Mouse (Mus musculus) neutrophil, adult 5-6 weeks (primary cell): ENCODE results near the gene Vsnl1. TPM values are rescaled to one million over a fixed set of nuclear protein-coding genes. Genes with fewer than 3 reads are reported as not detected.

Source experiments
- ATAC-seq: fragments of 151-379, 151-347 bp; 2 replicates; pipeline ENCODE4 v1.8.0; 2017; ENCODE audit warnings: mild to moderate bottlenecking, moderate TSS enrichment; ENCODE audit not compliant: insufficient number of reproducible peaks, poor library complexity, low FRiP score, severe bottlenecking; ENCODE audit errors: extremely low read depth
- total RNA-seq: library from RNA; stranded (forward); fragments of 200-1000 nt; gene quantifications from 2 replicates; pipeline ENCODE4 v1.2.3, GENCODE M21; 2017

The Vsnl1 gene
- total RNA-seq = not detected in 2 replicates

DNA sequence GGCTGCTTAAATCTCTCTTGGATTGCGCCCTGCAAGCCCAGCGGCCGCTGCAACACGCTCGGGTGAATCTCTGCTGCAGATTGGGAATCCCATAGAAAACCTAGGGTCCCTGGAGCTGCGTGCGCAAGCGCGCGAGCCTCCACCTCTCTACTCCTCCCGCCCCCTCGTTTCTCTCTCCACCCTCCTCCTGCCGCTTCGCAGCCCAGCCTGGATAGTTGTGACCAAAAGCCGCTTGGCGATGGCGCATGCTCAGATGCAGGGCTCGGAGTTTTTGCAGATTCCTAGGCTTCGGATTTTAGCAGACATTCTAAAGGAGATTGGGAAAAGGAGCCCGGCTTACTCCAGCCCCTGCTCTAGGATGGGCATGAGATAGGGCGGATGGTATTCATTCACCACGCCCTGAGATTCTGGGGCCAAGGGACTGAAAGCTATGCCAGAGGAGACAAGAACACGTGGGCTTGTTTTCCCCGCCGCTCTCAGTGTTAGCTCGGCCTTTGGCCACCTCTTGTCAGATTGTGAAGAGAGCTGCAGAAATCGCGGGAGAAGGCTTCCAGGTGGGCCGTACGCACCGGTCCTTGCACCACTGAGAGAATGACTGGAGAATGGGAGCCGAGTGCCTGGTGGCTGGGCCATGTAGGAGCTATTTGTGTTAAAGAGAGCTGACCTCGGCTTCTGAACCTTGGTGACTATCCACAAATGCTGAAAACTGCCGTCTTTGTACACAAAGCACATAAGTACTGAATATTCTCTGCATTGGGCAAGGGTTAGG, at the start of gene Vsnl1:
TSS of gene Vsnl1 (minus strand) at position 117 of the 769 bp plus-strand sequence.
- no peak for ATAC-seq

DNA sequence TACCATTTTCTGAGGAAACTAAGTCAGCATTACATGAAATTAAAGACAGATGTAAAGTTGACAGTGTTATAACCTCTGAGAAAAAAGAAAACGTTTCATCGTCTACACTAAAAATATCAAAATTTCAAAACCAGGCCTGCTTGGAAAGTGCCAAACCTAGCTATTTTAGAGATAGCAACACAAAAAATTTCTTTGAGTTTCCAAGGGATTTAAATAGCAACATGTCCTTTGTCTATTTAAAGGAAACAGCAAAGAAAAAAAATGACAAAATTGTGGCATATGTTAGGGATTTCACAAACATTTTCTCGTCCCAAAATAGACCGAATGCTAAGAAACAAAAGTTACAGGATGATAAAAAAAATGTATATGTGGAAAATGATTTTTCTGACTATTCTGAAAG, 20.2 kb upstream of the Vsnl1 start:
- no peak for ATAC-seq

DNA sequence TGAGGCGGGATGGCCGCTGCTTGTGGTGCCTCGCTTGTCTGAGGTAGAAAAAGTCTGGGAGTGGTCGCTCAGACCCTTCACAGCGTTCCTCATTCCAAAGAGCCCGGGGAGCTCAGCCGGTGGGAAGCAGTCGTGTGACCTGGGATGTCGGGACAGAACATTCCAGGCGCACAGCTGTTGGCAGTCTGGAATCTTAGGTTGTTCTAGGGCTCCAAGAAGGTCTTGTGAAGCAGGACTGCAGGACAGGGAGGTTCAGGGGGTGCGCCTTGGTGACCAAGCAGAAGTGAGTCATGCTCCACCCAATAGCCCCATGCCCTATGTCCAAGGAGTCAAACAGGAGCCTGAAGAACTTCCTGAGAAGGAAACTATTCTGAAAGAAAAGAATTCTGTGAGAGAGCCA, 19.8 kb upstream of the Vsnl1 start:
- no peak for ATAC-seq

DNA sequence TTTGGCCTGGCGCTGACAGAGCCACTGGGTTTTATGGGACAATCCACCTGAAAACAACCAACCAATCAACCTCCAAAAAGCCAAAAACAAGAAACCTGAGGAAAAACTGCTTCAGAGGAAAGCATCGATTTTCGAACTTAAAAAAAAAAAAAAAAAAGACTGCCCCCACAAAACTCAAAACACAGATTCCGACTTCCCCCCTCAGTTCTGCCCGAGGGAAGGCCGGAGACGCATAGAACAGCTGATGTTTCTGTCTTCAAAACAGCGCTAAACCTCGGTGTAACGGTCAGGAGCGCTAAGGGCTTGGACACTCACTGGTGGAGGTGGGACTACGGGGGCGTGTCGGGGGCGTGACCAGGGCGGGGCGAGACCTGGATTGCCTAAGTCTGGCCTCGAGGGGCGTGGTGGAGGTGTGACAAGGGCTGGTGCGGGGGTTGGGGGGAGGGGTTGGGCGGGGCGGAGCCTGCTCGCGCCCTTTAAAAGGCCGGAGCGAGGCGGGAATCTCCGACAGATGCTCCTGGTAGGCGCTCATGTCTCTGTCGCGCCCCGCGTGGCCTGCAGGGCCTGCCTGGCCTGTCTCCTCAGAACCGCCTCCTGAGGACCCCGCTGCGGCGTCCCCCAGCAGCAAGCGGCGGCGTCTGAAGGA, 19.3 kb upstream of the Vsnl1 start, which contains the start of gene Rad51ap2:
TSS of gene Rad51ap2 (plus strand) at position 531 of the 646 bp plus-strand sequence.
- no peak for ATAC-seq

DNA sequence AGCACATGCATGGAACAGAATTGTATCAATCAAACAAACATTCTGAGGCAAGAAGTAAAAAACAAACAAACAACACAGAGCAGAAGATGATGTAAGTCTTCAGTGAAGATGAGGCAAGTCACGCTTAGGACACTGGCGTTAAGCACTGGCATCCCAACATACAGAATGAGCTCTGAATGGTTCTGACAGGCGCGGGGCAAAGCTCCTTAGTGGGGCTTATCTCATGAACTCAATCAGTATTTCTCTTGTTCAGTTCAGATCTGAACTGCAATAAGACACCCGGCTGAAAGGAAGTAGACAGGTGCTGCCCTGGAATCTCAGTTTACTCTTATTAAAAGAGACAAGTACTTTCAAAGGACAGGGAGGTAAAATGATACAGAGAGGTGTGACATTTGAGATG, 17.7 kb upstream of the Vsnl1 start:
- no peak for ATAC-seq

DNA sequence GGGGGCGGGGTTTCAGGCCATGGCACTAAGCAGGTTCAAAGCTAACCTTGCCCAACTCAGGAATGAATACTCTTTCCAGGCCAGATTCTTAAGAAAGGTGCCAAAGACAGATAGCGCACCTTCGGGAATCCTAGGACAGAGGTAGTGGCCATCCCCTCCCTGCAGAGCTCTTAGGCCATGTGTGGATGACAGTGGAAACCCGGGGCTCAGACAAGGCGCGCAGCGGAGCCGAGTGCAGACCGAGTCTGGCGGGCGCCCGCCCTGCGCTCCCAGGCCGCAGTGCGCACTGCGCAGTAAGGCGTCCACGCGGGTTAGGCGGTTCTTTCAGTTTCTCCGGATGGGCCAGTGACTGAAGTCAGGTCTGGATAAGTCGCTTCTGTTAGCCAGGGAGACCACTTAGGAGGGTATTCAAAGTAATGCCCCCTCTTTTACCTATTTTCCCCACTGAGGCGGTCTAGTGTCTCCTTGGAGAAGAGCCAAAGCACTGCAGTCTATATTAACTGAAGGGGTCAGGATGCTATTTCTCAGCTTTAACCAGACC, 1.6 kb upstream of the Vsnl1 start:
- no peak for ATAC-seq

DNA sequence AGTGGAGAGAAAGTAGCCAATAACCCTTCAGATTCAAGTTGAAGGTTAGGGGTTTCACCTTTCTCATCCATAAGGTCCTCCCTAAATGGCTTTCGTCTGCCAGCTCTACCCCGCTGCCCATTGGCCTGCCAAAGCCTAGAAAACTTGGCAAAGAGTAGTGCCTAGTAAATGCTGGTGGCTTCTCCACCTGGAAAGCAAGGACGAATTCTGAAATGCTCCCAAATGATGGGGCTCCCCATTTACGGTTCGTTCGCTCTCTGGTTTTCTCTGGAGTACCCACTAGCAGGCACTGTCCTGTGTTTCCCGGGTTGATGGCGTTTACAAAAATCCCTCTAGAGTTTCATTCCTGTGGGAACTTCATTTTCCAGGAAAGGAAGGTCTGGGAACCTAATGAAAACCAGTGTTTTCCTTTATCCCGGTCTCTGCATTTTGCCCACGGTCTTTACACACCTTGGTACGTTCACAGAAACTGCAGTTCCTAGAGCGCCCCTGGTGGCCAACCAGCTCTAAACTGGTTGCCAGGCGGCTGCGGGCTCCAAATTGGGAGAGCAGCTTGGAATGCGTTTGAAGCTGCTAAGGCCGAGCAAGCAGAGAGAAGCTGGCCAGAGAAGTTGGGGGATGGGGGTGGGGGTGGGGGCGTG, 973 bp upstream of the Vsnl1 start:
- no peak for ATAC-seq

DNA sequence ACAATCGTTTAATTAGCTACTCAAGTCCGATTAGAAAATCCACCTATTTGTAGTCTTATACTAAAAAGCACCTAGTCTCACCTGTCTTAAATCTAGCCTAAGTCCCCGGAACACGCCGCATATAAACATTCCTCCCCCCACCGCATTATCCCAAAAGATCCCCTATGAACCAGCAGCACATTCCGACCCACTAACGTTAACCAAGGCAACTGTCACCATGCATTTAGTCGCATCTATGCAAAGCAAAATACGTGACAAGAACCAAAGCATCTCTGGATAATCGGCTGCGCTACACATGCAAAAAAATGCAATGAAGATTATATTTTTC, 426 bp downstream of the Vsnl1 start:
- ATAC-seq = no peak

DNA sequence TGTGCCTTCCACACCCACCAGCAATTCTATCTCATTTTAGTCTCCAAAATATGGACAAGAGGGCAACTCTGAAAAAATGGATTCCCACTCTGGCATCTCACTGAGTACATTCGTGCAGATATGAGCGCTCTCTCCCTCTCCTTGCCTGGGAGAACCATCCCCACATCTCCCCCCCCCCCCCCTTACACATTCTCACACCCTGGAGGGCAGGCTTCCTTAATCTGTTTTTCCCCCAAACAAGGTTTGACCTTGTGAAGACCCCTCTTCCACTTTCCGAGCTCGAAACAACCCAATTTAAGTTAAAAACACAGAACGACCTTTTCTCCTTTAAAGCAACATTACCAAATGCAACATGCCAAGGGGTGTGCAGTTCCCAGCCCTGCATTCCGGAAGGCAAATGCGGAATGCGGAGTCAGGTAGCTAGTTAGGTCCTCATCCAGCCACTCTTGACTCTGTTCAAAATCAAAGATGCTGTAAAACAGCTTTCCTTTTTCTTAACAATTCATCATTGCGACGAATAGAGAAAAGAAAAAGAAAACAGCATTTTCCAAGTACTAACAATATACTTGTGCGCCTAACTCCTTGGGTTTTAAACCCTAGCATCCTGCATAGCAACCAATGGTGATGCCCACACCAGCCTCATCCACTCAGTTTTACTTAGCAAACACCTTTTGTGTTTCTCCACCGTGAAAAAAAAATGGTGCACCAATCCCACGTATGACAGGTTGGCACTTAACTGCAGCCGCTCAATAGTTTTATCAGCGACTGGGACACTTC, 979 bp downstream of the Vsnl1 start:
- ATAC-seq = no peak

DNA sequence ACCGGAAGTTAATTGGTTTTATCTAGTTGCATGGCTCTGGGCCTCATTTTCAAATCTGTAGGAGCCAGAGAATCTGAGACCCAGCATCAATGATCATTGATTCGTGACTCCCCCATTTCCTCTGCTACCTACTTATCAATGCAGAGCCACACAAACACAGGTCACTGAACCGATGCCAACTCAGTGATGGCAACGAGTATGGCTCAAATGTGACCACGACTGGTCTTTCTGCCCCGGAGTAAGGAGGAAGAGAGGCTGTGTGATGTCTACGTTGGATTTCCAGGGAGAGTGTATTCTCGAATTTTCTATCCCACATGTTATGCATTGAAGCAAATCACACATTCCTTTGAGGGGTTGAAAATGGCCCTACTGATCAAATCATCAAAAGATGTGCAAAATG, 2.0 kb downstream of the Vsnl1 start:
- ATAC-seq = no peak

DNA sequence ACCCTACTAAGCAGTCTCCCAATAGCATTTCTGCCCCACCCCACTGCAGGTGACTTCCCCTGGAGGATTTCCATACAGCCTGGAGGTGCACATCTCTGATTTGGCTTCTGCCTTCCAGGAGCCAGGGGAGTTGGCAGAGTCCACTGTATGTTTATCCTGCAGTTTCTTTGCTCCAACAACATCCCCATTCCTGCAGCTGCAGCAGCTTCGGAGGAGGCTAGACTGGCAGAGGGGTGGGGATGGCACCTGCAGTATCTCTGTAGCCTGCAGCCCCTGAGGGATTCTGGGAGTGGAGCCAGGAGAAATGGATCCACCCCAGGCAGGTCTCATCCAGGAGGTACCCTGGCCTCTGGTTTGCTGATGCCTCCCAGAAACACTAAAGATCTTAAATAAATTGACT, 2.7 kb downstream of the Vsnl1 start:
- ATAC-seq = no peak

DNA sequence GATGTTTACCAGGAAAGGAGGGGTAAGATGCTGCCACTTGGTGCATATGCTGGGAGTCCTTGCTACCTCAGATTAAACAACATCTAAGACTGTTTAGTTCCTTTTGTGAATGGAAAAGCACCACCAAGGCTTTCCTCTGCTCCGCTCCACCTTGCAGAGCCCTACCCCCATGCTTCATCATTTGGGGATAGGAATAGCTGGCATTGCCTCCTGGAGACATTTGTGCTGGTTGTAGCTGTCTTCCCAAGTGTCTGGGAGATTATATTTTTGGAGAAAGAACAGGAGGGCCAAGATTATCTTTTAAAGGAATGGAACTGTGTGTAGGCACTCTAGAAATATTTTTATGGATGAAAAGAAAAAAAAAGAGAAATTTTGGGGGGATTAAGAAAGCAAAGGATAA, 3.3 kb downstream of the Vsnl1 start:
- ATAC-seq = no peak

DNA sequence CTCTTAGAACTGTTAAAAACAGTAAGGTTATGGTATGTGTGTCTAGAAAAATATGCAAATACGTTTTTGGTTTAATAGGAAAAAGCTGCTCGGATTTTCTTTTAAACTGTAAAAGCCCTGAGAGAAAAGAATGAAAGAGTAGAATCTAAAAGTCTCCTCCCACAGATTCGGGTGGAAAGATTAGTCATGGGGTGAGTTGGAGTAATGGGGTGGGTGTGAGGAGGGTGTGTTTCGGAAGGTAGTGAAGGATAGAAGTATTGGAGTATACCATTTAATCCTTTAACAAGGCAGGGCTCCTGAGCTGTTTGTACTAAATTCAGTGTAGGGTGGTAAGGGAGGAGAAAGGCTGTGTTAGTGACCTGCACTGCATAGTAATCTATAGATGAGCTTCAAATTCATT, 9.0 kb downstream of the Vsnl1 start:
- ATAC-seq = no peak

DNA sequence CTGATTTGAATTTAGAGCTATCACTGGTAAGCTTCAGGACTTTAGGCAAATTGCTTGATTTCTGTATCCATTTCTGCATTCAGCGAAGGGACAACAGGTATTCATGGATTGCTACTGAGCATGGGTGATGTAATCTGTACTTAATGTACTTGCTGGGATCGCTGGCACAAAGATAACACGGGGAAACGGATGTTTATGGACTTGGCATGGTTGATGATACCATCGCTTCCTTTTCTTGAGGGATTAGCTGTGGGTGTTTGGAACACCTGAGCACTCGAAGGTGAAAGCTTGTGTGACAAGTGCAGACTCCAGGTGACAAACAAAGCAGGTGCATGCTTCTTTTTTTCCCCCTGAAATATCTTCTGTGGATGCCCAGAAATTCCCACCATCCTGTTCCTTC, 18.3 kb downstream of the Vsnl1 start:
- no peak for ATAC-seq

DNA sequence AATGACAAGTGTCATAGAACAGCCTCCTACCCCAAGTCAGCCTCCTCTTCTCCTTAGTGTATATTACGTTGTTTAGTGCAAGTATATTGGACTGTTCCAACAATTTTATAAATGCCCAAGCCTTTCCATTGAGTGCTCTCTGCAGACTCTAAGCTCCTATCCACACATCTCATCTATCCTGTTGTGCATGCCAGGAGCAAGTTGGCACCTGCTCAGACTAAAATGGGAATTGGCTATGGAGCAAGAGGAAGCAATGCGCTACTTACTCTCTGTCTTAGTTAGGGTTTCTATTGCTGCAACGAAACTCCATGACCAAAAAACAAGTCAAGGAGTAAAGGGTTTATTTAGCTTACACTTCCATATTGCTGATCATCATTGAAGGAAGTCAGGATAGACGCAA, 28.7 kb downstream of the Vsnl1 start:
- no peak for ATAC-seq

DNA sequence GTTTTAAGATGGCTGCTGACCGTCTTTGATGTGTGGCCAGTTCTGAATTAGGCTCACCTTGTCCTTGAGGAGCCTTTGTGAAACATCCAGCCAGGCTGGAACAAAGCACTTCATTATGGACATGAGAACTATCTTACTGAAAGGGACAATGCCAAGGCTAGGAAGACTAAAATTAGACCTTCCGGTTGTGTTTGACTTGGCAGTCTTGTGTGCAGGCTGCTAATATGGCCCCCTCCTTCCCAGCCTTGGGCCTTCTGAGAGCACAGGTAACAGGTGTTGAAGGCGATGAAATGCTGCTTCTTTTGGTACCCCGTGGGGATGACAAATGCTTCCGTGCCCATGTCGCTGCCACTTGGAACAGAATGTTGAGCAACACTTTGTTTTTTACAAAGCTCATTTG, 37.6 kb downstream of the Vsnl1 start:
- no peak for ATAC-seq

DNA sequence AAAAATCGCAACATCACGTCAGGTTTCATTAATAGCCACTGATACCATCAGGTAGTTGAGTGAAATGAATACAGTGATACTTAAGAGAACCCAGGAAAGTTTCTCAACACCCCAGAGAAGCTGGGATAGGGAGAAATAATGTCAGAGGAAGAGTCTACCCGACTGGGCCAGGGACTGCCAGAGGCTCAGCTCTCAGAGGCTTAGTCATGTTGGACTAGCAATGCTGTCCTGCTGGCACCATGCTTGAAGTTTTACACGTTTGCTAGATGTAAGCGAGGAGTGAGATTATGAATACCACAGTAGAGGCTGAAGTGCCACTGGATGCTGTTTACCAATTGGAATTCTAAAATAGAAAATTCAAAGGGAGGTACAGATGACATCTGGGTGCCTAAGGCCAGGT, 39.4 kb downstream of the Vsnl1 start:
- ATAC-seq = no peak

DNA sequence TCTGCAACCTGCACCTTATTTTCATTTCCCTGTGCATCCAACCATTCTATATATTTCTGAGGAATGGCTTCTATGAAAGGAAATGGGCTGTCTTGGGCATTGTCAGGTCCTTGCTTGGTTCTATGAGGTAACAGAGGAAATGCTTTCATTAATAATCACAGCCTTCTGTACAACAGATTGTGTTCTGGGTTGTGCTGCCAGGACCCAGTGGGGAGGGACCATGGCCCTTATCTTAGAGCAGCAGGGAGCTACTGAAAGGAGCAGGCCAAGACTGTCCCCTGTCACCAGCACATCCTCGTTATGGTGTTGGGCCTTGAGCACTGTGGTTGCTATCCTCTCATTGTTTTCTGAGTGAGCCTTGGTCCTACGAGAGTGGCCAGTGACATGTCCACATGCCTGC, 40.9 kb downstream of the Vsnl1 start:
- ATAC-seq = no peak

DNA sequence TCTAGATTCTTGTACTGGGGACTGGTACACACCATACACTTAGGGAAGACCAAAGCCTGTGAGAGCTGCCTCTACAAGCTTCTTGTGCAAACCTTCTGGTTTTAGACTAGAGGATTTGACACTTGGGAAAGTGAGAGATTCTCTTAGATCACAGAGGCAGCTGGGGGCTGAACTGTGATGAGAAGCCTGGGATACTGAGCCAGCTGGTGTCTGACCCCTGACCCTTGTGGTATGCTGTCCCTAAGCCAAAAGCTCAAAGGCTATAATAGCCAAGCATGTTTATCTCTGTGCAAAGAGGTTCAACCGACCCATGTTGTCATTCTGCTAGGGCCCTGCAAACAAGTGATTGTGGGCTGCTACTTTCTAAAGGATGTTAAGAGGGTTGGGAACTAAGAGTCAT, 43.9 kb downstream of the Vsnl1 start:
- ATAC-seq = no peak
